Mouse (Mus musculus) forebrain, embryonic 15.5 days (tissue): ENCODE data around the gene Maml3. TPM values are rescaled to one million over a fixed set of nuclear protein-coding genes. Genes with fewer than 3 reads are reported as not detected.

Source experiments
- ATAC-seq: fragments of 200-750 bp; cut with Nextera tagmentation; replicated peaks from 2 replicates; pipeline ENCODE4 v1.8.0; 2017; ENCODE audit warnings: mild to moderate bottlenecking, moderate TSS enrichment, moderate library complexity
- H3K27ac ChIP-seq: fragments of 300-500 bp; sonication (generic); replicated peaks from 2 replicates; pipeline ENCODE4 v1.5.1; 2015; ENCODE audit warnings: mild to moderate bottlenecking, inconsistent platforms
- H3K27me3 ChIP-seq: fragments of 300-500 bp; sonication (generic); 2 replicates; pipeline ENCODE4 v1.6.1; 2015; ENCODE audit warnings: inconsistent platforms
- H3K36me3 ChIP-seq: fragments of 300-500 bp; sonication (generic); 2 replicates; pipeline ENCODE4 v1.6.1; 2015; ENCODE audit warnings: mild to moderate bottlenecking, inconsistent platforms
- H3K4me1 ChIP-seq: fragments of 300-500 bp; sonication (generic); 2 replicates; pipeline ENCODE4 v1.6.1; 2015; ENCODE audit warnings: inconsistent platforms
- H3K4me2 ChIP-seq: fragments of 300-500 bp; sonication (generic); replicated peaks from 2 replicates; pipeline ENCODE4 v1.6.1; 2015; ENCODE audit warnings: mild to moderate bottlenecking, inconsistent platforms
- H3K4me3 ChIP-seq: fragments of 300-500 bp; sonication (generic); 2 replicates; pipeline ENCODE4 v1.5.1; 2015; ENCODE audit warnings: mild to moderate bottlenecking, inconsistent platforms
- H3K9ac ChIP-seq: fragments of 300-500 bp; sonication (generic); replicated peaks from 2 replicates; pipeline ENCODE4 v1.6.1; 2015; ENCODE audit warnings: mild to moderate bottlenecking, inconsistent platforms
- H3K9me3 ChIP-seq: fragments of 300-500 bp; sonication (generic); 2 replicates; pipeline ENCODE4 v1.6.1; 2016; ENCODE audit warnings: inconsistent platforms
- WGBS: fragments of 180-500 bp; shearing (Covaris S2); methylation state at CpG from one replicate; pipeline ENCODE4 v1.1.7; 2015; ENCODE audit warnings: mixed read lengths; 5-methylcytosine and 5-hydroxymethylcytosine counted together
- polyA plus RNA-seq: library from polyadenylated mRNA; unstranded; fragments of >200 nt; fragmentation: Nextera tagmentation; extraction: Ambion mirVana; gene quantifications from 2 replicates; pipeline ENCODE4 v1.2.1, GENCODE M21; 2015

Gene Maml3
- polyA plus RNA-seq, 1 experiment from 2014 or later, result 4.9 TPM

DNA sequence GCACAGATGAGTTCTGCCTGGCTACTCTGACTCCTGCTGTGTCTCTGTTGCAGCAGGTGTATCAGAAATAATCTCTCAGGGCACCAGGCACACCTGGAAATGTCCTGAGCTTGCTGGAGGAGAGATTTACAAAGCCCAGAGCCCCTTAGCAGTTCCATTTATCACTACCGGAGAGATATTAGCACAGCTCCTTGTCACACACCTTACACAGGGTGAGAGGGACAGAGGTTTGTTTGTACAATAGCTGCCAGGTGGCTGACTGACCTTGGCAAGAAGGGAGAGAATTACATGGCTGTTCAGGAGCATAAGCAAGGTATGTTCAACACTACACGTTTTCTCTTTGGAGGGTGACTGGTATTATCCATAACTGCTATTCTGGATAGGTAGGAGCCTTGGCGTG lies 409.2 kb downstream of the Maml3 start:
- no peak overlapping the region for H3K9ac ChIP-seq
- no peaks in the 10 kb centered on the region for H3K9me3 ChIP-seq
- no peak overlapping the region for H3K27ac ChIP-seq
- 90% methylated on average over 3 of the region's 3 CpGs for WGBS
- ATAC-seq, result no peak
- H3K4me2 ChIP-seq, result no peak overlapping the region
- H3K36me3 ChIP-seq, result no peaks in the 10 kb centered on the region
- H3K4me1 ChIP-seq, result peaks cover 9% of the 10 kb centered on the region
- H3K4me3 ChIP-seq, result no peak overlapping the region
- no peaks in the 10 kb centered on the region for H3K27me3 ChIP-seq

GRCm38 (mm10) chr3:51694576-51694975 lies 410.3 kb downstream of the Maml3 start:
- Histone ChIP-seq H3K27me3 (no peaks in the 10 kb centered on the region), H3K36me3 (no peaks in the 10 kb centered on the region), H3K4me3 (no peak overlapping the region), H3K4me1 (no peaks in the 10 kb centered on the region), H3K9ac (no peak overlapping the region), H3K27ac (no peak overlapping the region), H3K4me2 (no peak overlapping the region), H3K9me3 (no peaks in the 10 kb centered on the region)
- ATAC-seq, result no peak
- 94% methylated on average over 14 of the region's 14 CpGs for WGBS

DNA sequence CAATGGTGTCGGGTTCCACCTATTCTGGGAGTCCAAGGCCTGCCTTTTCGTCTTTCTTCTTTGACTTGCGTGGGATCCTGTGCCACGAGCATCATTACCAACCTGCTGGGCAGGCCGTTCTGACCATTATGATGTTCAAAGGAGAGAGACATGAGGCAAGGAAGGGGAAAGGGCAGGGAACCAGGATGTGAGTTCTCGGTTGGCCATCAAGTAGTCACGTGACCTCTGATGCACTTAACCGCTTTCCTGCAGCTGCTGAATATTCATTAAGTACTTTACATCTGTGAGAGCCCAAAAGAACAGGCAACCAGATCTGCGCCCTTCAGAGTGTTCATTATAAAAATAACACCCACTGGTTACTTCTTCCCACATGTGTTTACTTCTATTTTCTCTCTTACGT lies 411.7 kb downstream of the Maml3 start:
- no peak overlapping the region for H3K9ac ChIP-seq
- 71% methylated on average over 10 of the region's 10 CpGs for WGBS
- H3K9me3 ChIP-seq, result no peaks in the 10 kb centered on the region
- H3K27me3 ChIP-seq, result no peaks in the 10 kb centered on the region
- no peaks in the 10 kb centered on the region for H3K4me1 ChIP-seq
- H3K4me3 ChIP-seq, result no peak overlapping the region
- H3K27ac ChIP-seq, result no peak overlapping the region
- no peak overlapping the region for H3K4me2 ChIP-seq
- no peaks in the 10 kb centered on the region for H3K36me3 ChIP-seq
- ATAC-seq, result no peak

DNA sequence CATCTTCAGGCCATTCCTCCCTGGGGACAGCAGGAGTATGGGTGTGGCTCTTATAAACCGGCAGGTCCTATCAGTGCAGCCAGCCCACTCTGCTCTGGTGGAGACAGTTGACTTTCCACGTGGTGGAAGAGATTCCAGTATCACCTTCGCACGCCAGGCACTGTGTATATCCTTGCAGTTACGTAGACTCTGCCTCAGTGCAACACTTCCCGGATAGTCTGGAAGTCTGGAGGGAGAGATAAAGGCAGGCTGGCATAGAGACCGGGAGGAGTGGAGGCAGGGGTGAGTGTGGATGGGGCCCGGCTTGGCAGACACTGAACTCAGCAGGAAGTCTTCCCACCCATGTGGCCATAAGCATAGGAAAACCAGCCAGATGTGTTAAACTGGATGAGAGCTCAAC lies 416.2 kb downstream of the Maml3 start:
- 91% methylated on average over 8 of the region's 8 CpGs for WGBS
- Histone ChIP-seq H3K9me3 (no peaks in the 10 kb centered on the region), H3K27me3 (no peaks in the 10 kb centered on the region)

GRCm38 (mm10) chr3:51686791-51687190 lies 418.1 kb downstream of the Maml3 start:
- H3K4me1 ChIP-seq, result no peaks in the 10 kb centered on the region
- no peak overlapping the region for H3K9ac ChIP-seq
- H3K27me3 ChIP-seq, result no peaks in the 10 kb centered on the region
- H3K36me3 ChIP-seq, result no peaks in the 10 kb centered on the region
- H3K4me3 ChIP-seq, result no peak overlapping the region
- no peak overlapping the region for H3K4me2 ChIP-seq
- H3K9me3 ChIP-seq, result no peaks in the 10 kb centered on the region
- no peak for ATAC-seq
- 78% methylated on average over 6 of the region's 6 CpGs for WGBS
- H3K27ac ChIP-seq, result no peak overlapping the region

More for the DNA sequence above, 416.2 kb downstream of the Maml3 start:
- ATAC-seq, result no peak
- no peak overlapping the region for H3K4me3 ChIP-seq
- no peaks in the 10 kb centered on the region for H3K36me3 ChIP-seq
- no peak overlapping the region for H3K9ac ChIP-seq
- H3K4me2 ChIP-seq, result no peak overlapping the region
- H3K27ac ChIP-seq, result no peak overlapping the region
- no peaks in the 10 kb centered on the region for H3K4me1 ChIP-seq

DNA sequence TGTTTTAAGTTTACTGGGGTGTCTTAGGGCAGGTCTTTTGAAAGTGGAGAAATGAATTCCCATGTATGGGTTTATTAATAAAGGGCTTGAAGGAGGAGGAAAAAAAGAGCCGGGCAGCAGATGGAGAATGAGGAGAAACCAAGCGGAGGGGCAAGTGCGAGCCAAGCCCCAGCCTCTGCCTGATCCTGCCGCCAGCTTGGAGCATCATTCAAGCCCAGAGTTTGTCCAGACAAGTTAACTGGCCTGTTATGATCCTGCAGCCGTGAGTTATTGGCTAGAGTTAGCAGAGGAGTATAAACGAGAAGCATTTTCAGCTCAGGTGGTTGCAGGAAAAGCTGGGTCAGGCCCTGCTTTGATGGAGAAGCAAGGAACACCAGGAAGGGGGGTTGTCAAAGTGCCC lies 418.6 kb downstream of the Maml3 start:
- Histone ChIP-seq H3K4me3 (no peak overlapping the region), H3K4me2 (no peak overlapping the region), H3K9ac (no peak overlapping the region), H3K27me3 (no peaks in the 10 kb centered on the region), H3K4me1 (no peaks in the 10 kb centered on the region), H3K9me3 (no peaks in the 10 kb centered on the region), H3K36me3 (no peaks in the 10 kb centered on the region), H3K27ac (no peak overlapping the region)
- WGBS, result 92% methylated on average over 6 of the region's 6 CpGs
- ATAC-seq, result no peak

GRCm38 (mm10) chr3:51685539-51685938 lies 419.3 kb downstream of the Maml3 start:
- Histone ChIP-seq H3K4me3 (no peak overlapping the region), H3K27ac (no peak overlapping the region), H3K4me1 (no peaks in the 10 kb centered on the region), H3K9me3 (no peaks in the 10 kb centered on the region), H3K36me3 (no peaks in the 10 kb centered on the region), H3K9ac (no peak overlapping the region), H3K27me3 (no peaks in the 10 kb centered on the region), H3K4me2 (no peak overlapping the region)
- no peak for ATAC-seq
- 95% methylated on average over 6 of the region's 6 CpGs for WGBS

- no peak for ATAC-seq
- no peak overlapping the region for H3K27ac ChIP-seq
- H3K4me2 ChIP-seq, result no peak overlapping the region
- no peaks in the 10 kb centered on the region for H3K27me3 ChIP-seq
- H3K9me3 ChIP-seq, result no peaks in the 10 kb centered on the region
- 78% methylated on average over 3 of the region's 3 CpGs for WGBS
- H3K4me3 ChIP-seq, result no peak overlapping the region
- no peaks in the 10 kb centered on the region for H3K4me1 ChIP-seq
- no peak overlapping the region for H3K9ac ChIP-seq
- H3K36me3 ChIP-seq, result no peaks in the 10 kb centered on the region
Measured at GRCm38 (mm10) chr3:51674963-51675362, 429.9 kb downstream of the Maml3 start.

GRCm38 (mm10) chr3:51673408-51674086 lies 431.3 kb downstream of the Maml3 start:
- 80% methylated on average over 21 of the region's 21 CpGs for WGBS
- no peak for ATAC-seq

DNA sequence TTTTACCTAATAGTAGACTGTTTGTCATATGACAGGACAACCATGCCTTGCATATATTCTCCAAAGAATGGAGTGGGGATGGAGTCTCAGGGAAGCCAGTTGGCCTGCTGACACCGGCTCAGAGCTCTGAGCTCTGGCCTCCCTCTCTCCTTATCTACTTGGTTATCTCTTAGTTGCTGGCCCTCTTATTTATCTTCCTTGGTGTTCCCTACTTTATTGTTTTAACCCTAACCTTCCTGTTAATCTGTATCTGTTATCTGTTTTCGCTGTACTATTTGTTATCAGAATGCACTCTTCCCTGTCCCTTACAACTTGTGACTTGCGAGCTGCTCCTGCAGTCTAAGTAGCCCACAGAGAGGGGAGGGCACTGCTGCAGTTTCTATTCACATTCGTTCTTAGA lies 432.2 kb downstream of the Maml3 start:
- Histone ChIP-seq H3K27me3 (no peaks in the 10 kb centered on the region), H3K9me3 (no peaks in the 10 kb centered on the region), H3K4me2 (no peak overlapping the region), H3K27ac (no peak overlapping the region), H3K36me3 (no peaks in the 10 kb centered on the region), H3K4me1 (no peaks in the 10 kb centered on the region), H3K4me3 (no peak overlapping the region), H3K9ac (no peak overlapping the region)
- 61% methylated on average over 4 of the region's 4 CpGs for WGBS
- no peak for ATAC-seq

More at GRCm38 (mm10) chr3:51673408-51674086, 431.3 kb downstream of the Maml3 start:
- Histone ChIP-seq H3K36me3 (no peaks in the 10 kb centered on the region), H3K27ac (no peak overlapping the region), H3K4me2 (no peak overlapping the region), H3K9me3 (no peaks in the 10 kb centered on the region), H3K4me3 (no peak overlapping the region), H3K27me3 (no peaks in the 10 kb centered on the region), H3K4me1 (no peaks in the 10 kb centered on the region), H3K9ac (no peak overlapping the region)

DNA sequence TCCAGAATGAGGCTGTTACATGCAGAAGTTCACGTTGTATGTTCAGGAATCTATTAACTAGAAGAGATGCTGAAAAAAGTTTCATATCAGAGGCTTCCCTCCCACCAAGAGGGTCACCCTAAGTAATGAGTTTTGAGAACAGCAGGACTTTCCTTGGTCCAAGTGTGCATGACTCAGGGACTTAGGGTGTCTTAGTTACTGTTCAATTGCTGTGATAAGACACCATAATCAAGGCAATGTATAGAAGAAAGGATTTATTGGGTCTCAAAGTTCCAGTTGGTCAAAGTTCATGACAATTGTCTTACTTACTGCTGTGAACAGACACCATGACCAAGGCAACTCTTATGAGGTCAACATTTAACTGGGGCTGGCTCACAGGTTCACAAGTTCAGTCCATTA lies 433.8 kb downstream of the Maml3 start:
- H3K27me3 ChIP-seq, result no peaks in the 10 kb centered on the region
- H3K4me3 ChIP-seq, result no peak overlapping the region
- H3K4me2 ChIP-seq, result no peak overlapping the region
- no peaks in the 10 kb centered on the region for H3K9me3 ChIP-seq
- no peaks in the 10 kb centered on the region for H3K4me1 ChIP-seq
- no peaks in the 10 kb centered on the region for H3K36me3 ChIP-seq
- WGBS, result 93% methylated on average over 1 of the region's 1 CpGs
- no peak overlapping the region for H3K27ac ChIP-seq
- H3K9ac ChIP-seq, result no peak overlapping the region
- no peak for ATAC-seq

DNA sequence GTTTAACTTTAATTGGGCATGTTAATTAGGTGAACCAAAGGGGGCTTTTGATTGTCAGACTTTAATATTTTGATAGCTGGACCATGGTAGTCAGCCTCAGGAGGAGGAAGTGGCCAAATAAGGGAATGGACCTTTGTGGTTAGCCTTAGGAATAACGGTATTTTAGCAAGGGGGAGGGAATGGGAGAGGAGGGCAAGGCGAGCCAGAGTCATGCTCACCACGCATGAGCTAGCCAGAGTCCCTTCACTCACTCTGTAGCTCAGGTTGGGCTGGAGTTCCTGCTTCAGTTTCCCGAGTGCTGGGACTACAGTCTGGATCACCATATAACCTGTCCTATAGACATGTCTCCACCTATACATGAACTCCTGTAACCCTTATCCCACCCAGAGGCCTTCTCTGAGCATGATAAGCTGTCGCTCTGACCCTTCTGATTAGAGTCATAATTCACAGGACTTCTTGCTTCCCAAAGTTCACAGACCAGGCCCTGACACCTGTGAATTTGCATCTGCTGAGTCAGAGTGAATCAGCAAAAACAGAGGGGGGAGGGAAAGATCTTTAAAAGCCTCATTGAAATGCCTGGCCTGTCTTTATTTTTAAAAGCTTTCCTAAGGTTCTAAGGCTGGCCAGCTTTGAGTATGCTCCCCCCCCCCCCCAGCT lies 434.3 kb downstream of the Maml3 start:
- no peak for ATAC-seq
- no peak overlapping the region for H3K27ac ChIP-seq
- H3K9ac ChIP-seq, result no peak overlapping the region
- WGBS, result 89% methylated on average over 5 of the region's 5 CpGs
- no peaks in the 10 kb centered on the region for H3K27me3 ChIP-seq
- H3K4me3 ChIP-seq, result no peak overlapping the region
- H3K9me3 ChIP-seq, result no peaks in the 10 kb centered on the region
- no peaks in the 10 kb centered on the region for H3K36me3 ChIP-seq
- no peaks in the 10 kb centered on the region for H3K4me1 ChIP-seq
- H3K4me2 ChIP-seq, result no peak overlapping the region

DNA sequence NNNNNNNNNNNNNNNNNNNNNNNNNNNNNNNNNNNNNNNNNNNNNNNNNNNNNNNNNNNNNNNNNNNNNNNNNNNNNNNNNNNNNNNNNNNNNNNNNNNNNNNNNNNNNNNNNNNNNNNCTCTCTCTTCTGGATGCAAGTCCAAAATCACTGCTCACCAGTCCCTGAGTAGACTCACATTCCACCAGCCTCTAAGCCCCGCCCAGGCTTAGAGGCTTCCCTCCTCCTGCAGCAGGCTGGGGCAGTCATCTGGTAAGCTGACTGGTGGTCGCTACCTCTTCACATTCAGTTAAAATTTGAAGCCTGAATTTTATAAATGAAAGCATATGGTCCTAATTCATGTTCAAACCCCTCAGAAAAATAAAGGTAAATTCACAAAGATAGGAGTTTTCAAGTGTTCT lies 436.3 kb downstream of the Maml3 start:
- Histone ChIP-seq H3K36me3 (no peaks in the 10 kb centered on the region), H3K4me2 (no peak overlapping the region), H3K9ac (no peak overlapping the region), H3K4me1 (no peaks in the 10 kb centered on the region), H3K4me3 (no peak overlapping the region), H3K27ac (no peak overlapping the region), H3K9me3 (no peaks in the 10 kb centered on the region), H3K27me3 (no peaks in the 10 kb centered on the region)
- 42% methylated on average over 2 of the region's 2 CpGs for WGBS
- ATAC-seq, result no peak
